Mouse (Mus musculus): ENCODE data around the gene Yif1a. TPM values are rescaled to one million over a fixed set of nuclear protein-coding genes. Genes with fewer than 3 reads are reported as not detected.

Yif1a gene
- polyA plus RNA-seq, 1 experiment, result 96.4 TPM

- Histone ChIP-seq H3K4me3 (ENCODE audit: insufficient read depth, low read length) (no peak overlapping the region), H3K4me1 (ENCODE audit: control insufficient read depth, insufficient read depth, low read length) (peaks cover 2% of the 10 kb centered on the region; the same call in 1 of the 2 replicates), H3K27ac (ENCODE audit: insufficient read depth, low read length) (no peak overlapping the region)
- TF ChIP-seq CTCF (IDR thresholded peaks at IDR 0.05; ENCODE audit: borderline replicate concordance, insufficient read depth, low read length) (no peak), POLR2A (IDR thresholded peaks at IDR 0.05; ENCODE audit: low read depth, low read length) (no peak; the same call in 1 of the 2 replicates)
Observed at GRCm38 (mm10) chr19:5095887-5096474, 7.6 kb downstream of the Yif1a start.

- H3K4me3 ChIP-seq (ENCODE audit: insufficient read depth, low read length), result peak overlapping the region; percentile 8; the same call in 1 of the 2 replicates
- H3K4me1 ChIP-seq (ENCODE audit: control insufficient read depth, insufficient read depth, low read length), result peaks cover 2% of the 10 kb centered on the region; the same call in 1 of the 2 replicates
- TF ChIP-seq POLR2A (IDR thresholded peaks at IDR 0.05; ENCODE audit: low read depth, low read length) (no peak), CTCF (IDR thresholded peaks at IDR 0.05; ENCODE audit: borderline replicate concordance, insufficient read depth, low read length) (no peak)
- H3K27ac ChIP-seq (ENCODE audit: insufficient read depth, low read length), result no peak overlapping the region
Observed at GRCm38 (mm10) chr19:5097521-5098362, 9.4 kb downstream of the Yif1a start.

DNA sequence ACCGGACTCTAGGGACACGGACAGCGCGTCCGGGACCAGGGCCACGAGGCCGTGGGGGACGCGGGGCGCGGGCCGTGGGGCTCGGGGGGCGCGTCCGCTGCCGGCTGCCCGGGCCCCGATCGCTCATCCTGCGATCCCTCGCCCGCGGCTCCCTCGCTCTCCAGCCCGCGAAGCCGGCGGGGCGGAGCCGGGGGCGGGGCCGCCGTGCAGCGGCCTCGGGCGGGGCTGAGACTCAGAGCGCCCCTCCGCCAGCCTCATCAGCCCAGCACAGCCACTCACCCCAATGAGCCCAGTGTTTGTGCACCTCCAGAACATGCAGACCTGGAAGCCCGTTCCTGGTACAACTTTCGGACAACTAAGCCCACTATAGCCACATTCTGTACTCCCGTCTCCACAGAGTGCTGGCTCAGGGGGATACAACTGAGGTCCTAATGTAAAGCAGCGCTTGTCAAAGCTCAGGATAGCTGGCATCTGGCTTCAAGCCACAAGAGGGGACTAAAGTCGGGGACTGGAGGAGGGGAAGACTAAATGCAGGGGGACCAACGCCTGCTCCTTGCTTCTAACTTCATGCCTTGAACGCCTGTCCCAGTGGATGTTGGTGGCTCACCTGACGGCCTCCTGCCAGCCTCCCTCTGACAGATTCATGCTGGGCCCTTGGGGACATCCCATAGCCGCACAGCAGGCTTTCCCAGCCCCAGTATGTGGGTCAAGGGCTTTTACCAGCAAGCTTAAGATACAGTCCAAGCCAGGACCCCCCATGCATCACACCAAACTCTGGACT is 10.2 kb downstream of the Yif1a start, which contains the start of gene Cnih2:
Cnih2 (minus strand) TSS at position 159 of the 781 bp plus-strand sequence.
- H3K27ac ChIP-seq (ENCODE audit: insufficient read depth, low read length), result no peak within 1 kb of the TSS
- TF ChIP-seq CTCF (IDR thresholded peaks at IDR 0.05; ENCODE audit: borderline replicate concordance, insufficient read depth, low read length) (no peak), POLR2A (IDR thresholded peaks at IDR 0.05; ENCODE audit: low read depth, low read length) (no peak)
- peaks cover 2% of the 10 kb centered on the region; the same call in 1 of the 2 replicates for H3K4me1 ChIP-seq (ENCODE audit: control insufficient read depth, insufficient read depth, low read length)
- H3K4me3 ChIP-seq (ENCODE audit: insufficient read depth, low read length), result peak within 1 kb of the TSS; percentile 8; the same call in 1 of the 2 replicates

DNA sequence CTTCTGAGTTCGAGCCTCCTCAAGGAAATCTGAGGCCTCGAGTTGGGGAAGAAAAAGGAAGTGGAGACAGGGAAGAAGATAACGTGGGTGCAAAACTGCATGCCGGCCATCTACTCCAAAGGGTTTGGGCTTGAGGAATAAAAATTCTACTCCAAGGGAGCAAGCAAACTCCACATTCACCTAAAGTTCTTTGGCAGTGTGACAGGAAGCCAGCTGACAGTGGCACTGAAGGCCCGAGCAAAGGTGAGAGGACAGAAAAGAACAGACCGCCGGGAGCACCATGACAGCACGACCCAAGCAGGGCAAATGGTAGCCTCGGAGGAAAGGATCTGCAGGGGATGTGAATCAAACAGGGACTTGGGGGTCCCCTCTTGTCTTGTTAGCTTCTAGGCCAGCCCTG is 17.7 kb downstream of the Yif1a start:
- H3K4me3 ChIP-seq (ENCODE audit: insufficient read depth, low read length), result peak overlapping the region; percentile 84
- no peak for TF ChIP-seq POLR2A (IDR thresholded peaks at IDR 0.05; ENCODE audit: low read depth, low read length)
- TF ChIP-seq CTCF (IDR thresholded peaks at IDR 0.05; ENCODE audit: borderline replicate concordance, insufficient read depth, low read length), result no peak
- H3K4me1 ChIP-seq (ENCODE audit: control insufficient read depth, insufficient read depth, low read length), result peaks cover 5% of the 10 kb centered on the region
- H3K27ac ChIP-seq (ENCODE audit: insufficient read depth, low read length), result peak overlapping the region; percentile 94

GRCm38 (mm10) chr19:5106731-5107191 is 18.4 kb downstream of the Yif1a start, which contains the start of gene Rab1b:
Rab1b (minus strand) TSS chr19:5107072.
- peaks cover 5% of the 10 kb centered on the region for H3K4me1 ChIP-seq (ENCODE audit: control insufficient read depth, insufficient read depth, low read length)
- peak within 1 kb of the TSS; percentile 94 for H3K27ac ChIP-seq (ENCODE audit: insufficient read depth, low read length)
- peak within 1 kb of the TSS; percentile 84 for H3K4me3 ChIP-seq (ENCODE audit: insufficient read depth, low read length)
- TF ChIP-seq CTCF (IDR thresholded peaks at IDR 0.05; ENCODE audit: borderline replicate concordance, insufficient read depth, low read length), result no peak
- TF ChIP-seq POLR2A (IDR thresholded peaks at IDR 0.05; ENCODE audit: low read depth, low read length), result peak; percentile 71

DNA sequence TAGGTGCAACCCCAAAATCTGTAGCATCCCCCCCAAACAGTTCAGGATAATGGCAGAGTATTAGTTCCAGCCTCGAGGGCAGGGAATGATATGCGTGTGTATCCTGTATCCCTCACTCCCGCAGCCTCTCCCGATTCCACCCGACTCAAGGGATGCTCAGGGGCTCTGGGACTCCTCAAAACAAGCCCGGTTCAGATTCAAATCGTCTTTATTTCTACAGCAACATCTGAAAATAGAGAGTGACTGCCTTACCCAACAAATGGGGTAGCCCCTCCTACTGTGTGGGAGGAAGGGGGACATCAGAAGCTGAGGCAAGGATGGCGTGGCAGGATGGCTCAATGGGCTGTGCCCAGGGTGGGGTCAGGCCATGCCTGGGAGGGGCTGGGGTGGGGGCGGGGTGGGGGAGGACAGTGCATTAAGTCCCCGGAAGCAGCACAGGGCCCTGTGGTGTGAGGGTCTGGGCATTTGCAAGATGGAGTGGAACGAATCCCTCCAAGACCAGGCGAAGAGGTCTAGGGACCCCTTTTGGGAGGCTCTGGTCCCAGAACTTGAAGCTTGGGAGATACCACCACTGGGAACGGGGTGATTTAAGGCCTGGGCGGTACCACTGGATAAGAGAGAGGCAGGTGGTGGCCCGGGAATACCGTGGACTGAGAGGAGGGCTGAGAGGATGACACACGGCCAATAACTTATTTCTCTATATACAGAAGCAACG is 19.4 kb downstream of the Yif1a start:
- Histone ChIP-seq H3K4me3 (ENCODE audit: insufficient read depth, low read length) (no peak overlapping the region), H3K27ac (ENCODE audit: insufficient read depth, low read length) (no peak overlapping the region), H3K4me1 (ENCODE audit: control insufficient read depth, insufficient read depth, low read length) (peaks cover 5% of the 10 kb centered on the region)
- no peak for TF ChIP-seq POLR2A (IDR thresholded peaks at IDR 0.05; ENCODE audit: low read depth, low read length)
- TF ChIP-seq CTCF (IDR thresholded peaks at IDR 0.05; ENCODE audit: borderline replicate concordance, insufficient read depth, low read length), result no peak

GRCm38 (mm10) chr19:5108271-5108575 is 19.9 kb downstream of the Yif1a start:
- H3K4me3 ChIP-seq (ENCODE audit: insufficient read depth, low read length), result no peak overlapping the region
- H3K4me1 ChIP-seq (ENCODE audit: control insufficient read depth, insufficient read depth, low read length), result peaks cover 5% of the 10 kb centered on the region
- no peak for TF ChIP-seq POLR2A (IDR thresholded peaks at IDR 0.05; ENCODE audit: low read depth, low read length)
- TF ChIP-seq CTCF (IDR thresholded peaks at IDR 0.05; ENCODE audit: borderline replicate concordance, insufficient read depth, low read length), result no peak
- H3K27ac ChIP-seq (ENCODE audit: insufficient read depth, low read length), result no peak overlapping the region

GRCm38 (mm10) chr19:5108702-5109101 is 20.4 kb downstream of the Yif1a start:
- TF ChIP-seq CTCF (IDR thresholded peaks at IDR 0.05; ENCODE audit: borderline replicate concordance, insufficient read depth, low read length) (no peak), POLR2A (IDR thresholded peaks at IDR 0.05; ENCODE audit: low read depth, low read length) (no peak)
- H3K27ac ChIP-seq (ENCODE audit: insufficient read depth, low read length), result no peak overlapping the region

More at GRCm38 (mm10) chr19:5108702-5109101, 20.4 kb downstream of the Yif1a start:
- Histone ChIP-seq H3K4me1 (ENCODE audit: control insufficient read depth, insufficient read depth, low read length) (peaks cover 5% of the 10 kb centered on the region), H3K4me3 (ENCODE audit: insufficient read depth, low read length) (no peak overlapping the region)

All from embryonic fibroblast, embryonic 13.5 days (primary cell).